Mouse (Mus musculus) 3T3-L1 (cell line): ENCODE results near the gene Slc6a5.

Experiments used
- DNase-seq: peaks from one replicate; pipeline ENCODE4 v3.0.0-alpha.2; 2015; ENCODE audit warnings: low read depth, low spot score

Gene Slc6a5

GRCm38 (mm10) chr7:49981511-49982227, 71.7 kb downstream of the Slc6a5 start:
- DNase-seq, result no peak

GRCm38 (mm10) chr7:49984698-49985097, 74.8 kb downstream of the Slc6a5 start:
- no peak for DNase-seq

GRCm38 (mm10) chr7:49985947-49986346, 76.0 kb downstream of the Slc6a5 start:
- no peak for DNase-seq

GRCm38 (mm10) chr7:49999321-49999720, 89.4 kb downstream of the Slc6a5 start:
- DNase-seq, result no peak

- no peak for DNase-seq
Observed at GRCm38 (mm10) chr7:50005268-50005667, 95.3 kb downstream of the Slc6a5 start.
